Mouse (Mus musculus) cerebellum, adult 2 months (tissue): ENCODE measurements around the gene Nxpe5.

Source experiments
- CTCF ChIP-seq: fragments of 200-500 bp; IDR thresholded peaks from 2 replicates; pipeline ENCODE4 v1.5.1; 2011; ENCODE audit warnings: low read depth, mild to moderate bottlenecking, control low read depth, low read length, moderate library complexity, borderline replicate concordance; ENCODE audit not compliant: insufficient read depth
- POLR2A ChIP-seq: fragments of 200-500 bp; IDR thresholded peaks from 2 replicates; pipeline ENCODE4 v1.6.1; 2011; ENCODE audit warnings: low read length, control low read depth, borderline replicate concordance; ENCODE audit not compliant: insufficient read depth

DNA sequence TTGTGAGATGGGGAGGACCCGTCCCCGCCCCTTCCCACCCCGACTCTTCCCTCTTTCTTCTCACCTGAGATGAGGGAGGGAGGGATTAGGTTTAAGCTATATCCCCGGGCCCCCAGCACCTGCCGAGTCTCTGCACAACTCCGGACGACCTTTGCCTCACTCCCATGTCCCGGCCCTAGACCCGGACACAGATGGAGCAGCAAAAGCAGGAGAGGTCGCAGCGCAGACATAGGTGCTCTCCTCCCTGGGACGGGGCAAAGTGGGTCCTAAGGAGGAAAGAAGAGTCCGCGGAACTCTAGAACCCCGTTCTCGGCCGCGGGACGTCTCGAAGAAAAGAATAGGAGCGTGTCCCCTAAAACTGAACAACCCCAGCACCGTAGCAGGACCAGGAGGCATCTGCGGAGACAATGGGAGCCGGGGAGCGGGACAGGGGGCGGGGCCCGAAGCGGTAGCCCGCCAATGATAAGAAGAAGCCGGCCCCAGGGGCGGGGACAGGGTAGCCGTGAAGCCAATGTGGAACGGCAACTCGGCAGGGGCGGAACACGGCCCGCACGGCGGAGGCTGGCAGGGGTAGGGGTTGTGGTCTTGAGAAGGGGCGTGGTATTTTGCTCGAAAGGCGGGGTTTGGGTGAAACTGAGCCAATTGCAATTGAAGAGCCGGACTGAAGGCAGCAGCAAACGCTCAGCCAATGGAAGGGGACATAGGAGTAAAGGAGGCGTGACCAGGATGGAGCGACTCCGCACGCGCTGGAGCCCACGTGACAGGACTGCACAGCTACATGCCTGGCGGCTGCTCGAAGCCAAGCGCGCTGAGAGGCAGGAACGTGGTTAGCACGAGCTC, 54.1 kb downstream of the Nxpe5 start, which contains the start of the genes Gm43720, Gpc2 and Stag3:
- TF ChIP-seq POLR2A (no peak), CTCF (no peak)
